Mouse (Mus musculus) cerebellum, postnatal 10 days (tissue): ENCODE measurements at regions not wholly inside any gene's neighbourhood (a gene's known extent, or its start where the extent isn't known, plus 50 kb on each side); places are given as distances from the start of the nearest gene placed in this dataset.
"Not testable (repeated sequence)": the region's sequence is repeated elsewhere in the genome, so short reads cannot be mapped to it uniquely, and the experiment has no call there.

ENCODE experiments used
- DNase-seq, 2 experiments: peaks; one replicate each; pipeline ENCODE4 v3.0.0; 2021; ENCODE audit warnings: mixed read lengths in 2 of 2

DNA sequence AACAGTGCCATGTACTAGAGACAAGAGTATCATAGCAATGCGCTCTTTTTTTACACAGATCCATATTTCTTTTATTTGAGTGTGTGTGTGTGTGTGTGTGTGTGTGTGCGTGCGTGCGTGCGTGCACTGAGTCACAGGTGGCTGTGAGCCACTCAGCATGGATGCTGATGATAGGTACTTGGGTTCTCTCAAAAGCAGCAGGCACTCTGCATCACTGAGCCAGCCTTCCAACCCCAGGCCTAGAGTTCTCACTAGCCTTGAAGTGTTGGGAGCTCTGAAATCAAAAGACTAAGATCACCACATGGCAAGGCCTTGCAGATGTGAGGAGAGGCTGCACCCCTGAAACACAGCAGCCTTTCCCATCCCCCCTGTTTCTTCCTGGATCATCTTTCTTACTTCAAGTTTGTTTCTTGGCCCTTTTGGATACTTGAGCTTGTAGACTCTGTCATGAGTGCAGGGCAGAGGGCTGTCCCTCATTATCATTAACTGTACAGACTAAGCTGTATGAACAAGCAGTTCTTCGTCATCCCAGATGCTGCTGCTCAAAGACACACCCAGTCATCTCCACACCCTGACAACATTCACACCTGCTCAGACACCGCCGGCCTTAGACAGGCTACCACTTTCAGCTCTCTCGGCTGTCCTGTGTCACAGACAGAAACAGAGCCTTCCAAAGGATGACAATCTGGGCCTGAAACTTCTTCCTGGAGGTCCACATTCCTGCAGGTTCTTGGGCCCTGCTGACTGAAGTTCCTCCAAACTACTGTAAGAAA lies 405.5 kb upstream of the Ercc4 start:
- DNase-seq: no peak

DNA sequence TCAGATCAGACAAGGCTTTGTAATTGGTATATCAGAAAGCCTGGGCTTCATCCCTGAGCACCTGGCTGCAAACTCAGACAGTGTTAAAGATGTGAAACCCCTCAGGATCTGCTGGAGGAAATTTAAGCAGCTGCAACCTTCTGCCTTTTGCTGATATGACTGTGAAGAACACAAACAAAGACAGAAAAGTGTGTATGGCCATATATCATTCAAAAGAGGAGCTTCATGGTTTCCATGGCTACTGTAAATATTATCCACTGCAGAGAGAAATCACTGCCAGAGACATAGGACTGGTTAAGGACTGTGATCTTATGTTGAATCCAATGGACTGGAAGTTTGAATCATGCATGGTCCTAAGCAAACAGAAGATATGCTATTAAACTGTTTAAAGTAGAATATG lies 402.6 kb upstream of the Ercc4 start:
- no peak for DNase-seq

DNA sequence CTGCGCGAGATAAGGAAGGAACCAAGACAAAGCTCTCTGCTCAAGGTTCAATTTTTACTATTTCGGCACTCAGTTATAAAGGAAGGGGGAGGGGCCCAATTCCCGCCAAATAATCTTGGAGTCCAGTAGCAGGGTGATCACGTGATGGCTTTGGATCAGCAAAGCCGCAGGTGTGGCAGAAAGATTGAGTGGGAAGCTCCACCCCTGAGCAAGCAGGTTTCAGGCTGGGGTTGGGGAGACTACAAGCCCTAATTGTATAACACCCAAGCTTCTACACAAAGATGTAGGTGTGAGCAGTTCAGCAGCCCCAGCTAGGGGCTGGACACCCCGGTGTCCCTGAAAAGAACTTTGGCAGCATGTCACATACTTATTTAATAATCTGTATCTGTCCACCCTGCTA lies 388.1 kb upstream of the Ercc4 start:
- not testable (repeated sequence) for DNase-seq

DNA sequence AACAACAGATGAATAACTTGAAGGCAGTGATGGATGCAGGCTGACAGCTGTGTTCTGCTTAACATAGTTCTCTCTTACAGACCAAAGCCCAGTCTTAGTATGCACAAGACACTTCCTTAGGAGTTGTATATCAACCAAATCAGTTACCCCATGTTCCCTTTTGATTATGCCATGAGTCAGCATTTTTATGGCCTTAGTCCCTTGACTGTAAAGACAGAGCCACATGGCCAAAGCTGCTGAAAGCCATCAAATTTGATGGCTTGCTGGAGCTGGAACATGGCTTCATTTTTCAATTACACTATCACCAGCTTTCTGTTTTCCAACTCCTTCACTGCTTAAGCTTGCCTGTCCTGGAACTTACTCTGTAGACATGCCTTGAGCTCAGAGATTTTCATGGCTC lies 383.4 kb upstream of the Ercc4 start:
- DNase-seq: no peak

DNA sequence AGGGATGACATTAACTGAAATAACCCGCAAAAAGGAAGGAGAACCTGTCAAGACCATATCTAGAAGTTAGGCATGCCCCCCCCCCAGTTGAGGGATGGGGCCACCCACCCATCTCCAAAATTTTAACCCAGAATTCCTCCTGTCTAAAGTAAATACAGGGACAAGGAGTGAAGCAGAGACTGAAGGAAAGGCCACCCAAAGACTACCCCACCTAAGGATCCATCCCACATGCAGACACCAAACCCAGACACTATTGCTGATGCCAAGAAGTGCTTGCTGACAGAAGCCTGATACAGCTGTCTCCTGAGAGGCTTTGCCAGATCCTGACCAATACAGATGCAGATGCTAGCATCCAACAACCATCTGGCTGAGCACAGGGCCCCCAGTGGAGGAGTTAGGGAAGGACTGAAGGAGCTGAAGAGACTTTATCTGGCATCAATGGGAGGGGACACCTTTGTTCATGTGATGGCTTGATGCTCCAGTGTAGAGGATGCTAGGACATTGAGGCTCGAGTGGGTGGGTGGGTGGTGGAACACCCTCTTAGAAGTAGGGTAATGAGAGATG lies 379.2 kb upstream of the Ercc4 start:
- peak in 1 of 2 experiments; percentile 1 for DNase-seq

DNA sequence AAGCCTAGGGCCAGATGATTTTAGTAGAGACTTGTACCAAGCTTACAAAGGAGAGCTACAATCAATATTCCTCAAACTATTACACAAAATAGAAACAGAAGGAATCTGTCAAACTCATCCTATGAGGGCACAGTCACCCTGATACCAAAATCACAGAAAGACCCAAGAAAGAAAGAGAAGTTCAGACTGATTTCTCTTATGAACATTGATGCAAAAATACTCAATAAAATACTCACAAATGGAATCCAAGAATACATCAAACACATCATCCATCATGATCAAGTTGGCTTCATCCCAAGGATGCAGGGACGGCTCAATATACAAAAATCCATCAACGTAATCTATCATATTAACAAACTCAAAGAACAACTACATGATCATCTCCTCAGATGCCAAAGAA lies 377.9 kb upstream of the Ercc4 start:
- DNase-seq: no peak

DNA sequence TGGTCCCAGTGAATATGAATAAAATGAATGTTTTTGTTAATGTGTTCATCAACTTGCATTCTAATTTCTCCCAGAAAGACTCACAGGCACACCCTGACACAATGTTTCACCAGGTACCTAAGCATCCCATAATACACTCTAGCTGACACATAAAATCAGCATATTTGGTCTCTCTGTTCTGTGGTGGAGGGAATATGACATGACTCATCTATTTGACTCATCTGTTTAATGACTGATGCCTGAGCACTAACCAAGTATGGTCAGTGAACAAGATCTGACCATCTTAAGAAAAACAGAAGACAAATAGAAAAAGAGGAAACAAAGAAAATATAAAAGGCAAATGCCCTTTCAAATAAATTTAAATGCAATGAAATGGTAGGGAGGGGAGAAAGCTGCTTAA lies 367.0 kb upstream of the Ercc4 start:
- DNase-seq: no peak

DNA sequence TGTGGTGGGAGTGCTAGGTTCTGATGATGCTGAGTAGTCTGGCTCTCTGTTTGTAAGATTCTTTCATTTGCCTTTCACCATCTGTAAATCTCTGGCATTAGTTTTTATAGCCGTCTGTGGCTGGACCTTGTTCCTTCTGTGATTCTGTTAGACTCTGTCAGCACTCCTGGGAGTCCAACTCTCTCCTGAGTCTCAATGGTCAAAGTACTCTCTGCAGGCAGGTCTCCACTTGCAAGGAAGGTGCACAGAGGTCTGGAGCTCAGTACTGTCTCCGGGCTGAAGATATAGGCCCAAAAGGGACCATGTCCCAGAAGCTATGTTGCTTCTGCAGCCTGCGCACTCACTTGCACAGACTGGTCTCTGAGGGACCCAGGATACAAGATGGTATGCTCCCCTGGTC lies 356.3 kb upstream of the Ercc4 start:
- no peak for DNase-seq

DNA sequence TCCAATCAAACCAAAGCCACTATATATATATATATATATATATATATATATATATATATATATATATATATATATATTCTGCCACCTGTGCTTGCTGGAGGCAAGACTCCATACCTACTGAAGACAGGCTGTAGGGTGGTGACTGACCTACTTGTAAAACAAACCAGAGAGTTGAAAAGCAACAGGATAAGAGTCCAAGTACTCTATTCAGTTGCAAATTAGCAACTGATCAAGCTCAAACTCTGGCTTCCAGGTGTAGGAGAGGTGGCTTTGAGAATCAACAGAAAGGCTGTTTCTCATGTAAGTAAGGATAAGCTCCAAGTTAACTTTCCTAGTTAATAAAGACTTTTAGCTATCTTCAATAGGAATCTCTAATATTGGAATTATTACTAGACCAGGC lies 355.1 kb upstream of the Ercc4 start:
- no peak for DNase-seq

DNA sequence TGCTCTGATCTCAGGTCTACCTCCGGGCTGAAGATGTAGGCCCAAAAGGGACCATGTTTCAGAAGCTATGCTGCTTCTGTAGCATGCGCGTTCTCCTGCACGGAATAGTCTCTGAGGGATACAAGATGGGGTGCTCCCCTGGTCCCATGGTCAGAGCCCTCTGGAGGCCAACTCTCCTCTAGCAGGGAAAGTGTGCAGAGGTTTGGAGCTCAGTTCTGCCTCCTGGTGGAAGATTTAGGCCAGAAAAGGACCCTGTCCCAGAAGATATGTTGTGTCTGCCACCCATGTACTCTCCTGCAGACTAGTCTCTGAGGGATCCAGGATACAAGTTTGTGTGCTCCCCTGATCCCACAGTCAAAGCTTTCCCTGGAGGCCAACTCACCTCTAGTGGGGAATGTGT lies 350.9 kb upstream of the Ercc4 start:
- peak; percentile 4 to 7 for DNase-seq

DNA sequence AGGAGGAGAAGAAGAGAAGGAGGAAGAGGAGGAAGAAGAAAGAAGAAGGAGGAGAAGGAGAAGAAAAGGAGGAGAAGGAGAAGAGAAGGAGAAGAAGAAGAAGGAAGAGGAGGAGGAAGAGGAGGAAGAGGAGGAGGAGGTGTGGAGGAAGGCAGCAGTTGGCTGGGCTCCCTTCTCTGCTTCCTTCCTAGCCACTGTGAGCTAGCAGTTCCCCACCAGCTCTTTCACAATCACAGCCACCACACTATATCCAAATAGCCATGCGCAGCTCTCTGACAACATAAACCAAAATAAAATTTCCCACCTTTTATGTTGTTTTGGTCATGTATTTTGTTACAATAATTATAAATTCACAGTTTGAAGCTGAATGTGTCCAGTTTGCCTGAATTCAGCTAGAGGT lies 345.3 kb upstream of the Ercc4 start:
- no peak for DNase-seq

DNA sequence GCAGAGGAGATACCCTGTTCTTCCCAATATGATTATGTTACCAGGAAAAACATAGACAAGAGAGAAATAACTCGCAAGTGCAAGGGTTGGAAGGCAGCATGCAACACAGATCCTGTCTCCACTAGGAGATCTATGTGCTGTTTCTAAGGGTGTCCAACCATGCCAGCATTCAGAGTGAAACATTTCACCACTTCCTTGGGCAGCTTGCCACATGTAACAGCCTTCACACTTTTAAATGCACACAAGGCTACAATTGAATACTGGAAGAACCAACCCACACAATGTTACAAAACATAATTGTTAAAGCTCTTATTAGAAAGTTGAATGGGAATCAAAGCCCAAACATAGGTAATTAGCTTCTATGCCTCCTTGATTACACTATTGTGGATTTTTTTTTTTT lies 344.9 kb upstream of the Ercc4 start:
- DNase-seq: no peak

DNA sequence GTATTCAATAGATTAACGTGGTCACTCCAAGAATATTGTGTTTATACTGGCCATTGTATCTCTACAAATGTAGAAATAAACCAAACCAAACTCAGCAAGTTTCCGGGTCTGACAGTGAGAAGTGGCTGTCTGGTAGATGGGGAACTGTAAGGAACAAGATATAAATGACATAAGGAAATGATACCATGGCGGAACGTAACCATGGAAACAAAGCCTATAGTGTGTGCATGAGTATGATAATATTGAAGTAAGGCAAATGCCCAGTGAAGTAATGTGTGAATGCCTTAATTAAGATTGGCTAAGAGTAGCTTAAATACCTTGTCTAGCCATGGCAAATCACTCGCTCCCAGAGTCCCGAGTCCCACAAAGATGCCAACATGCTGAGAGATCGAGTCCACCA lies 342.6 kb upstream of the Ercc4 start:
- DNase-seq: no peak

DNA sequence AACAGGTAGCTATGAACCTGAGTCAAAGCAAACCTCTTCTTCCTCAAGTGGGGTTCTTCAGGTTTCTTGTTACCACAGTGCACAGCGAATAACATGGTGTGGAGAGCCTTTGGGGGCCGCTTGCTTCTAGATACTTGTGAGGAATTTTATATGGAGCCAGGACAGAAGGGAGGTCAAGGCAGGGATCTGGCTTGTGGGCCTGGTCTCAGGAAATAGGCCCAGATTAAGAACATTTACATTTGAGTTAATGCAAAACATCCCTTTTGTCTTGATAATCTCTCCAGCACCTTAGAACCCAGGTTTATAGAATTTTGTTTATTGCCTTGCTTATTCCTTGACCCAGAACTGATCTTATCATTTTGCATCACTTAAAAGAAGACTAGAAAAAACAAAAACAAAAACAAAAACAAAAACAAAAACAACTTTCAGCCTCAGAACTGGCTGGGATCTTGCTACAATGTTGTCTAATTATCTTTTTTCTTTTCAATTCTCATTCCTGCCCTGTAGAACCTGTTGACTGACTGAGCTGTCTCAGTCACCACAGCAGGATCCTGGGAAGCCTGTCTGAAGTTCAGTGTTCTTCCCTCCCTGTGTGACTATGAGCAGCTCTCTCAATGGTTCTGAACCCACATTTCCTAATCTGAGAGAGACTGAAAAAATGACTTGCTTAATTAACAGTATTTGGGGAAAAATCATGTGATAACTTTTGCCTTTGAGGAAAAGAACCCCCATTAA lies 341.2 kb upstream of the Ercc4 start:
- DNase-seq: no peak

DNA sequence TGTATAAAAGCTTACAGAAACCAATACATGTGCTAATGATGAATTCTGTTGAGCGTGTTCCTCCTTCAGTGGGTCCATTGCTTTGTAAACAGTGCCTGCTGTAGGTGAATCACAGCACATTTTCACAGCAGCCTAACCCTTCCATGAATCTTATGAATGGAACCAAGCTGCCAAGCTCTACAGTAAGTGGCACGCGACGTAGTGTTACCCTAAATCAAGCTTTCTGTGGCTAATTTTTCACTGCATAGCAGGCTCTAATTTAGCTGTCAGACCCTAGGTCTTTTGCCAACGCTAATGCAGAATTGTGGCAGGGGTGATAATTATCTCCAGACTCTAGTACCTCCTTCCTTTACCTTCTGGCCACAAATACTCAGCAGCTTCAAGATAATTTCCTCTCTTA lies 339.0 kb upstream of the Ercc4 start:
- DNase-seq: no peak

DNA sequence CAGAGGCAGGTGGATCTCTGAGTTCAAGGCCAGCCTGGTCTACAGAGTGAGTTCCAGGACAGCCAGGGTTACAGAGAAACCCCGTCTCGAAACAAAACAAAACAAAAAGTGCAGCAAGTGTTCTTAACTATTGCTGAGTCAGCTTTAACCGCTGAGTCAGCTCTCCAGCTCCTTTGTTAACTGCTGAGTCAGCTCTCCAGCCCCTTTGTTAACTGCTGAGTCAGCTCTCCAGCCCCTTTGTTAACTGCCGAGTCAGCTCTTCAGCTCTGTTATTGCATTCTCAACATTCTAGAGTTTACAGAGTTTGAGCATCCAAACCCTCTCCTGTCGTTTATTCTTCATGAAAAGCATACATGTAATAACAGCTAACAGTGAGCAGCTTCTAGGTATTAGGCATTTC lies 336.9 kb upstream of the Ercc4 start:
- DNase-seq: no peak

DNA sequence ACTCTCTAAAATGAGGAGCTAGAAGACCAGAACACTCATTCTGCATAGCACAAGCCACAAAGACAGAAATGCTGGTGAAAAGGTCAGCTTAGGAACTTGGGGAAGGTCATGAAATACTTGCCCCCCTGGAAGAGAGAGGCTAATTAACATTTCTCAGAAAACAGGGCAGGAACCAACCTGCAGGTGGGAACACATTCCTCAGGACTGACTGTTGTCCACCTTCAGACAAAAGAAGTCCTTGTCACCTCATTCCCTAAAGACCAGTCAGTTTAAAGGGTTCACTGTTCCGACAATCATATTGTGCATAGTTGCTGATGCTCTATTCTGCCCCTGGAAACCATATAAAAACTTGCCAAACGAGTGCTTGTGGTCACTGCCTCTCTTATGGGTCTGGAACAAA lies 333.6 kb upstream of the Ercc4 start:
- DNase-seq: no peak

DNA sequence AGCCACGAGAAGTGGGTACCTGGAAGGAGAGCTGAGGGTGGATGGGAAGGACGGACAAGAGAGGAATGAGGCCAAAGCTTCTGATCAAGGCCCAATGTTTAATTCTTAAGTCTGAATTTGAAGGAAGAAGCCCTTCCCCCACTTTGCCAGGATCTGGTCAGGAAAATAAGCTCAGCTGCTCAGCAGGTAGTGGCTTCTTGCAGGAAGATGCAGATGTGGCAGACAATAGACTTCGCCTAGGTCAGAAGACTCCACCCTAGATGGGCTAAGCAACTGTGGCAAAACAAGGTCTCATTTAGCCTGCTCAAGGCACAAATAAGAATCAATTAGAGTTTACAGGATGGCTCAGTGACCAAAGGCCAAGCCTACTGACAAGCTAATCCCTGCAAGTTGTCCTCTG lies 330.4 kb upstream of the Ercc4 start:
- no peak for DNase-seq

DNA sequence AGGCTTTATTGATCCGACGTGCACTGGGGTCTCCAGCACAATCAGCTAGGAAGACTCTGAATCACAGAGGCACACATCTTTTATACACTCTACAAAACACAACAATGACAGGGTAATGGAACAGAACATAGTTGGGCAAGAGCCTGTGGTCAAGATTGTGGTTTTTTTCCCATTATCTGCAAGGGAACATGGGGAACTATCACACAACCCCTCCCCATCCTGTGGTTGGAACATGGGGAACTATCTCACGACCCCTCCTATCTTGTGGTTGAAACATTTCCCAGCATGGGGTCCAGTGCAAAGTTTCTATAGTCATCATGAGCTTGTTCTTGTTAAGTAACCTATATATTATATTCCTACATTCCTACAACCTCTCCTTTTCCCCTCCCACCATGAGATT lies 328.8 kb upstream of the Ercc4 start:
- DNase-seq: no peak

DNA sequence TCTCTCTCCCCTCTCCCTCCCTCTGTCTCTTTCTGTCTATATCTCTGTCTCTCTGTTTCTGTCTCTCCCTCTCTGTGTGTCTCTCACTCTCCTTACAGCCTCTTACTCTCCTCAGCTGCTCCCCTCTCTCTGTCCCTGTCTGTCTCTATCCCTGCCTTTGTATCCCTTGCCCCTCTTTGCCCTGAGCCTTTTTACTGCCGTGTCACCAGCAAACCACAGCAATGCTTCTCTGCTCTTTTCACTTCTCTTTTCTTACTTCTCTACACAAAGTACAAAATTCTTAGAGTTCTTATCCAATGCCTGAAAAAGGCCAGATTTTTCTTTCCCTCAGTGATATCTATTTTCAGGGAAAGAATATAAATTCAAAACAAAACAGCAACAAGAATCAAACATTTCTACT lies 323.7 kb upstream of the Ercc4 start:
- no peak for DNase-seq

DNA sequence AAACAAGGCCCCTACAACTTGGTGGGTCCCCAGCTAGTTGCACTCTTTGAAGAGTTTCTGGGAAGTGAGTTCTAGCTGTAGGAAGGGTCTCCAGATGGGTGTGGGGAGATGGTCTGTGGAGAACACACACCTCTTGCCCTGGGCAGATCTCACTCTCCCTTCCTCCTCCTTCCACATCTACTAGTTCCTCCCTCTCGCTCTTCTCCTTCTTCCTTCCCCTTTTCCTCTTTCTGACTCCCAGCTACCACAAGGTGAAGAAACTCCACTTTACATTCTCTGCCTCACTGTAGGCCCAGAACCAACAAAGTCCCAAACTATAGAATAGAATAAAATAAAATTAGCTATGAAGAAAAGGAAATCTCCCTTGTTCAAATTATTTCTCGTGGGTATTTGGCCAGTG lies 311.0 kb upstream of the Ercc4 start:
- no peak for DNase-seq

DNA sequence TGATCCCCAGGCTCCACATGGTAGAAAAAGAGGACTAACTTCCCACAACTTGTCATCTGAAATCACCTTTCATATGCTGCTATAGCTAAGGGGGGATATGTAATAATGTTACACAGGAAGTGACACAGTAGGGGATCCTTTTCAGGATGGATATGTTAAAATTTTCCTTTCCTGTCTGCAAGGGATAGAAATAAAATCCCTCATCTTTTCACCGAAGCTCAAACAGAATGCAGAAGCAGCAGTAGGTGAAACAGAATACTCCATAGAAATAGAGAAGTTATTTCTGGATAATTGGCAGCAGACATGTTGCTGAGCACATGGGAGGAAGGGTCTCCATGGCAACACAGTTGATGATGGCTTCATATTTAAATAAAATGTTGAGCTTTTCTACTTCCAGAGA lies 309.3 kb upstream of the Ercc4 start:
- DNase-seq: no peak

DNA sequence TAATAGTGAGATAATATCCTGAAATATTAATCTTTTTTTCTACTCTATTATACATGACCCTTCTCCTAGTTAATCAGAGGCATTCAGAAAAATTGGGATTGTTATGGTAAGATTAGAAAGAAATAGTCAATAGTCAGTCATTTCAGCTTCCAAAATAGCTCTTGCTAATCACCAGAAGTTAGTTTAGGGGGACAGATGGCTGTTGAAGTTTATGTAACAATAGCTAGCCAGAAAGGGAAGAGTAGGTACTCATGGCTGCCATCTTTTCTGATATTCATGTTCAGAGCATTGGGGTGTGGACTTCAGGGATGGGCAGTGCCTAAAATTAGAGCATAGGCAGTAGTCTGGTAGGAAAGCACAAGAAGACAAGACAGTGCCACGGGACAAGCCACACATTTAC lies 306.8 kb upstream of the Ercc4 start:
- no peak for DNase-seq

DNA sequence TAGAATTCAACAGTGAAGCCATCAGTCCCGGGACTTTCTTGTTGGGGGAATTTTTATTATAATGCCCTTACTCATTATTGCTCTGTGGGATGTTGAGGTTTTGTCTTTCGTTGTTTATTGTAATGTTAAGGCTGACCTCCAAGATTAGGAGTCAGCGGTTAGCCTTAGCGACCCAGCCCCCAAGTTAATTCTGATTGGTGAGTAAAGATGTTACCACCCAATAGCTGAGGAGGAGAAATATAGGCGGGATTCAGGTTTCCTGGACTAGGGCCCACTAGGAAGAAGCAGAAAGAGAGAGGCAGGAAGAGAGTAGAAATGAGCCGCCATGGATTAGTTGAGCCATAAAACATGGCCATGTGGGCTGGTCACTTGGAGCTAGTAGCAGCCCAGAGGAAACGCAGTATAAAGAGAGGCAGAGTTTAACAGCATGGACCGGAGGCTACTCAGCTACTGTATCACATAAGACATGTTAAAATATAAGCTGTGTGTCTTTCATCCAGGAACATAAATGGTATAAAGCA lies 302.1 kb upstream of the Ercc4 start:
- DNase-seq: no peak
